Mouse (Mus musculus) ES-E14 (cell line): Measurements from ENCODE around the gene Kcnj12. TPM values are rescaled to one million over a fixed set of nuclear protein-coding genes. Genes with fewer than 3 reads are reported as not detected.

ENCODE experiments used
- DNase-seq: peaks from one replicate; pipeline ENCODE4 v3.0.0-alpha.2; 2013; ENCODE audit warnings: low read depth, low spot score
- H3K27ac ChIP-seq: 2 replicates; pipeline ENCODE4 v1.5.1; 2012; ENCODE audit warnings: low read depth, mild to moderate bottlenecking, low read length, moderate library complexity, mixed read lengths; ENCODE audit not compliant: poor library complexity, insufficient read depth, severe bottlenecking
- H3K36me3 ChIP-seq: 2 replicates; pipeline ENCODE4 v1.6.1; 2012; ENCODE audit warnings: mild to moderate bottlenecking, low read length, moderate library complexity, mixed read lengths; ENCODE audit not compliant: control insufficient read depth, poor library complexity, insufficient read depth, severe bottlenecking
- H3K4me1 ChIP-seq, 2 experiments: fragments of 150-350 bp in 1 of 2; sonication (generic) in 1 of 2; 2 replicates each; pipeline ENCODE4 v1.6.1; 2012; ENCODE audit warnings: low read length in 2 of 2, mild to moderate bottlenecking in 1 of 2, mixed read lengths in 1 of 2; ENCODE audit not compliant: control insufficient read depth in 2 of 2, insufficient read depth in 2 of 2, poor library complexity in 1 of 2
- H3K4me3 ChIP-seq, 2 experiments: fragments of 150-350 bp in 1 of 2; sonication (generic) in 1 of 2; 2 replicates each; pipeline ENCODE4 v1.5.1; 2012; ENCODE audit warnings: low read length in 2 of 2, low read depth in 1 of 2, mild to moderate bottlenecking in 1 of 2, mixed read lengths in 1 of 2; ENCODE audit not compliant: insufficient read depth in 1 of 2, poor library complexity in 1 of 2, severe bottlenecking in 1 of 2
- H3K9ac ChIP-seq: 2 replicates; pipeline ENCODE4 v1.6.1; 2012; ENCODE audit warnings: low read depth, mild to moderate bottlenecking, low read length, mixed read lengths; ENCODE audit not compliant: poor library complexity, insufficient read depth, severe bottlenecking
- H3K9me3 ChIP-seq: fragments of 150-350 bp; sonication (generic); 2 replicates; pipeline ENCODE4 v1.6.1; 2012; ENCODE audit warnings: low read depth, mild to moderate bottlenecking, low read length; ENCODE audit not compliant: control insufficient read depth, insufficient read depth
- CHD2 ChIP-seq: IDR thresholded peaks from 2 replicates; pipeline ENCODE4 v1.6.1; 2014; ENCODE audit warnings: mild to moderate bottlenecking, low read depth, low read length, inconsistent platforms
- HCFC1 ChIP-seq: IDR thresholded peaks from 2 replicates; pipeline ENCODE4 v1.6.1; 2012; ENCODE audit warnings: low read length, inconsistent platforms, borderline replicate concordance; ENCODE audit not compliant: insufficient read depth
- MAFK ChIP-seq: IDR thresholded peaks from 2 replicates; pipeline ENCODE4 v1.6.1; 2014; ENCODE audit warnings: mild to moderate bottlenecking, low read depth, low read length, inconsistent platforms; ENCODE audit not compliant: insufficient read depth
- ZC3H11A ChIP-seq: IDR thresholded peaks from 2 replicates; pipeline ENCODE4 v1.6.1; 2012; ENCODE audit warnings: low read depth, mild to moderate bottlenecking, inconsistent platforms, low read length, borderline replicate concordance
- ZNF384 ChIP-seq: IDR thresholded peaks from 2 replicates; pipeline ENCODE4 v1.6.1; 2012; ENCODE audit warnings: low read depth, low read length, inconsistent platforms
- in situ Hi-C, 2 experiments: fragments of 600-800 bp; cut with MboI; formaldehyde crosslinking; loops; one replicate each; pipeline ENCODE4 v1.15.1; 2025; ENCODE audit warnings: low sequenced_read_pairs in 2 of 2, inconsistent platforms in 1 of 2; ENCODE audit not compliant: unreplicated experiment in 2 of 2
- total RNA-seq: library from RNA; depleted of rRNA; stranded (reverse); fragments of 300-350 nt; gene quantifications from 2 replicates; pipeline ENCODE4 v1.2.3, GENCODE M21; 2012

Kcnj12 gene
- total RNA-seq, 1 experiment, result 4.0 TPM

DNA sequence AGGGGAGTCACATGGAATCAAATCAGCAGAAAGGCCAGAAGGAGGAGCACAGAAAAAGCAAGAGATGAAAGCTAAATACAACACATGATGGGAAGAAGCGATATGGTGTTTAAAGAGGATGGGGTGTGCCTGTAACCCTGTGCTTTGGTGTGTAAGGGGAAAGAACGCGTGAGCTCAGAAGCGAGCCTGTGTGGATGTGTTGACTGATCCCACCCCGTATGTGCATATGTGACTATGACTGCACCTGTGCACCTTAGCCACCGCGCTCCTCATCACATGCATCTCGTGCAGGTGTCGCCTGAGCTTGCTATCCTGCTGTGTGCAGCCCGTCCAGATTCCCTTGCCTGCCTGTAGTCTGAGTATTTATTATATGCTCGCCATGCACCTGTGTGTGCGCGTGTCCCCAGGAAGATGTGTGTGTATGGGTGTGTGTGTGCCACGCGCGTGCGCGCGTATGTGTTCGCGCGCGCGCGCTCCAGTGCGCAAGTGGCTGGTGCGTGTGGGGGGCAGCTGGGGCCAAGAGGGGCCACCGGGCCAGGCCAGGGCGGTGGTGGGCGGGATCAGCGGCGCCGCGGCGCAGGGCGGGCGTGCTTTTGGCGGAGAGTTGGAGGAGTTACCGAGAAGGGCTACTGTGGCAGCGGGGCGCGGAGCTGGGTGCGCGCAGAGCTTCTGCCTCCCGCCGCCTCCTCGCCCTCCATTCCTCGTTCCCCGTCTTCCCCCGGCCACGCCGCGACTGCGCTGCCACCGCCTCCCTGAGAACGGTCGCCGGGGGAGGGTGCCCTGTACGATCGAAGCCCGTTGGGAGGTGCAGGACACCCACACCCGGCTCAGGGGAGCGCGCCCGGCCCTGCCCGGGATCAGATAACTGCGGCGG, 451 bp upstream of the Kcnj12 start:
- in situ Hi-C loops, result no loop called here
- peak overlapping the region; percentile 75 for H3K9ac ChIP-seq
- no peaks in the 10 kb centered on the region for H3K36me3 ChIP-seq
- H3K27ac ChIP-seq, result no peak overlapping the region
- H3K4me3 ChIP-seq, result peak overlapping the region; percentile 80
- H3K4me1 ChIP-seq, result peaks cover 2 to 10% of the 10 kb centered on the region in 2 experiments; a peak in 2 of 4 replicates
- DNase-seq, result peak; percentile 11
- TF ChIP-seq HCFC1 (peak; percentile 42; the same call in 1 of the 2 replicates), ZC3H11A (no peak)
- no peaks in the 10 kb centered on the region for H3K9me3 ChIP-seq

DNA sequence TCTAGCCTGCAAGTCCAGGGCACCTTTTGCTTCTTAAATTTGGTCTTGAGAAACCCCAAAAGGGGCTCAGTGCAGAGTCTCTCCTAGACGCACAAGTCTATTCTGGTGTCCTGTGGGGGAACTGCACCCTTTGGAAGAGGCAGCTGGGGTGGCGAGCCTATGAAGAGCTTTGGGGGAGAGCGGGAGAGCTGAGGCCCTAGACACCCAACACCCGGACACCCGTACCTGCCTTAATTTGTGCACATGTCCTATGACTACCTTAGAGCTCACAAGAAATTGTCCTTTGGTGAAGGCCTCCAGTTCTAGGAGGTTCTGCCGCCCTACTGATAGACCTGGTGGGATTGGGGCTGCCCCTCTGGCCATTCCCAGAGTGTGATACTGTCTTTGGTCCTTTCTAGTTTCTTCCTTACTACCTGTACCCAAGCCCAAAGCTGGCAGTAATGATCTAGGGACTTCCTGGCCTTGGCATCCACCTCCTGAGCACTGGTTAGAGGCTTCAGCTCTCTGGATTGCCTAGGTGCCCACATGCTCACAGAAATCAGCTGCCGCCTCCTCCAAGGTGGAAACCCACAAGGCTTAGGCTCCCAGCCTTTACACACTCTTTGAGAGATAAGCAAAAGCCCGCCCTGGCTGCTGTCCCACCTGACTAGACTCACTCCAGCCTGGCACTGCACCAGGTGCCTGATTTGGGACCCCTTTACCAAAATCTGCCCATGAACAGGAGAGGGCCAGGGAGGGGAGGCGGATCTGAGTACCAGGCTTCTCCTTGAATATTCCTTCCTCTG, 1.2 kb downstream of the Kcnj12 start:
- Histone ChIP-seq H3K9ac (no peak overlapping the region), H3K36me3 (no peaks in the 10 kb centered on the region), H3K27ac (no peak overlapping the region), H3K9me3 (no peaks in the 10 kb centered on the region), H3K4me1 (peaks cover 2 to 4% of the 10 kb centered on the region in 2 experiments; a peak in 1 of 4 replicates), H3K4me3 (peak overlapping the region; percentile 80)
- TF ChIP-seq ZNF384, result no peak
- TF ChIP-seq CHD2, result no peak
- no peak for TF ChIP-seq HCFC1
- TF ChIP-seq ZC3H11A, result no peak
- no peak for TF ChIP-seq MAFK
- in situ Hi-C loops, result no loop called here
- no peak for DNase-seq

DNA sequence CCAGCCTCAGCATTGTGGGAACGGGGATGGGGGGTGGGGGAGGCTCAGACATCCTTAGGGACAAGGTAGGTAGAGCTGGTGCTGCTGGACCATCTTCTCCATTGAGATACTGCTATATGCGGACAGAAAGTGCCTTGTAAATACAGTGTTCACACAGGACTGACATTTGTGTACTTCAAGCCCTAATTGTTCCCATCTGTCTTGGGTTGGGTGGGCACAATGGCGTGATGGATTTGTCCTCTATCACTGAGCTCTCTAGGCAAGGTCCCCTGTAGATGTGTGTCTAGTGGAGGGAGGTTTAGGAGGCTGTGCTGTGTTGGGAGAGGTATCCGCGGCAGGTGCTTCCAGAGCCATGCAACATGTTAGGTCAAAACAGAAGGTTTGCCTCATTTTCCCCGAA, 2.0 kb downstream of the Kcnj12 start:
- peaks cover 2 to 4% of the 10 kb centered on the region in 2 experiments; a peak in 1 of 4 replicates for H3K4me1 ChIP-seq
- TF ChIP-seq ZNF384 (no peak), CHD2 (no peak), ZC3H11A (no peak), MAFK (no peak), HCFC1 (no peak)
- H3K4me3 ChIP-seq, result no peak overlapping the region
- DNase-seq, result no peak
- no peaks in the 10 kb centered on the region for H3K36me3 ChIP-seq
- in situ Hi-C loops, result no loop called here
- H3K27ac ChIP-seq, result no peak overlapping the region
- no peak overlapping the region for H3K9ac ChIP-seq
- H3K9me3 ChIP-seq, result no peaks in the 10 kb centered on the region

DNA sequence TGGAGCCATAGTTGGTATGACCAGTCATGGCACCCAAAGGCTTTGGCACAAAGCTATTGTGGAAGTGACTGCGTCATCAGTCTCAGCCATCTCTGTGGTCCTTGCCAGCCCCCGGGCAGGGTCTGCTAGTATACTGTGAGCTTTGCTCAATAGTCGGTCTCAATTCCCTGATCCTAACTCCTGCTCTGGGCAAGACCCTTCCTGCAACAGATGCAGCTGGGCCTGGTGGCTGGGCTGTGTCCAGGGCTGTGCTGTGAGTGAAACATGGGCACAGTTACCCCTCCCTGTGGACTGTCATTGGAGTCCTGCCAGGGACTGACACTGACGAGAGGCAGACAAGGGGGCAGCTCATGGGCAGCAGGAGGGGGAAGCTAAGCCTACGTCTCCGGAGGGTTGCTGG, 2.6 kb downstream of the Kcnj12 start:
- Histone ChIP-seq H3K9me3 (no peaks in the 10 kb centered on the region), H3K9ac (no peak overlapping the region), H3K4me1 (peaks cover 2 to 4% of the 10 kb centered on the region in 2 experiments; a peak in 1 of 4 replicates), H3K36me3 (no peaks in the 10 kb centered on the region), H3K4me3 (no peak overlapping the region), H3K27ac (no peak overlapping the region)
- DNase-seq, result no peak
- in situ Hi-C loops, result no loop called here
- TF ChIP-seq ZNF384, result no peak
- no peak for TF ChIP-seq HCFC1
- TF ChIP-seq CHD2, result no peak
- TF ChIP-seq MAFK, result no peak
- TF ChIP-seq ZC3H11A, result no peak
